Mouse (Mus musculus) spleen, postnatal 4 days (tissue): ENCODE data around the gene Nccrp1.
A peak's percentile ranks its signal among the peaks of the same experiment; 100 is the strongest.
"Not testable (repeated sequence)": the region's sequence is repeated elsewhere in the genome, so short reads cannot be mapped to it uniquely, and the experiment has no call there.

Experiments
- DNase-seq, 2 experiments: peaks; one replicate each; pipeline ENCODE4 v3.0.0; 2022; ENCODE audit warnings: low spot score in 2 of 2

Gene Nccrp1

DNA sequence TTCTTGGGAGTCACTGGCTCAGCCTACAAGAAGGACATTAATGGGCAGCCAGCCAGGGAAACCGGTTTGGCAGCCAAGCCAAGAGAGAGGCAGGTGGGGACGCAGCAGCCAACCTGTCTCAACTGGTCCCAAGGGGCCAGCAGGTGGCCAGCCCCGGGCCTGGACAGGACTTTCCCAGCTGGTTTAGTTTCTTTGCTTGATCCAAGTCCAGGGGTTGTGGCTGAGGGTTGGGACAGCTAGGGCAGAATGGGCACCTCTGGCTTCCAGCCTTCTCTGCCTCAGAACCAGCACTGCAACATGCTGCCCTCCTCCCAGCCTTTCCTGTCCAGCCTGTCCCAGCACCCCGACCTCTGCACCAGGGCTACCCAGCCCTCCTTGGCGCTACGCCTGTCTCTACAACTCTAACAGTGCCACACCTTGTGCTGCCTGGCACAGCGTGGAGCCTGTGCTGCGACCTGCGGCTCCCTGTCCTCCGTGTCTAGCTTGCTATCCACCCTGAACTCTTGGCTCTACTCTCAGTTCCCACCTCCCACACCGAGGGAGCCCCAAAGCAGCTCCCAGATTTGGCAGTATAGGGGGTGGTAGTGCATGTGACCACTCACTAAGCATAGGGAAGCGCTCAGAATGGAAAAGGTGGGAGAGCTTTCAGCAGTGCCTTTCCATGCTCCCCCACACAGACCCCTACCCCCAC, 23.4 kb upstream of the Nccrp1 start:
- no peak for DNase-seq

DNA sequence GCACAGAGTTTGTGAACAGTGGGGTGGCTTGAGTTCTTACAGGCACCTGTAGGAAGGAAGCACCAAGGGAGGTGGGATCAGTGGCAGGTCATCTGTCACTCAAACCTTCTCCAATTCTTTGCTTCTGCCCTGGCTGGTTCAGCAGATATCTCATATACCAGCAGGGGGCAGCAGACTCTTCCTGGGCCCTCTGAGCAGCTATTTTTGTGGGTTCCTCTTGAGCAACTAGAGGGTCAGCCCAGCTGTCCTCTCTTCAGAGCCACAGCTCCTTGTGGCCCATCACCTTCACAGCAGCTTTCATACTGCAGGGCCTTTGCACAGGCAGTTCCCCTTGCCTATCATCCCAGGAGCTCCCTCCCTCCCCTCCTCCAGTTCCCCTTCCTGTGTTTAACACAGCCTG, 21.2 kb upstream of the Nccrp1 start:
- peak; percentile 63 to 86 for DNase-seq

- DNase-seq: no peak
Measured at GRCm38 (mm10) chr7:28567539-28567938, 20.5 kb upstream of the Nccrp1 start.

DNA sequence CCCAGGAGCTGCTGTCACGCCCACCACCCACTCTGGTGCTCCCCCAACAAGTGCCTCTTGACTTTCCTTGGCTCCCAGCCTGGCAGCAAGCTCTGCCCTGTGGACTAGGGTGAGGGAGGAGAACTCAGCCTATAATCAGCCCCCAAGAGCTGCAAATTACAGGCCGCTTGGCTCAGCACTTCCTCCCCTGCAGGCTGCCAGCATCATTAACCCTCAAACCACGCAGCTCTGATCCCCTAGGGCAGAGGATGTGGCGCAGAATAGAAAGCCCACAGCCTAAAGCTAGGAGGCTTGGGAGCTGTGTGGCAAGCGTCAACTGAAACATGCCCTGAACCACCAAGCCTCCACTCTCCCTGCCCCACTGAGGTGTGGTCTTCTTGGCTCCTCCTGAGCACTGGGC, 18.4 kb upstream of the Nccrp1 start:
- no peak for DNase-seq

DNA sequence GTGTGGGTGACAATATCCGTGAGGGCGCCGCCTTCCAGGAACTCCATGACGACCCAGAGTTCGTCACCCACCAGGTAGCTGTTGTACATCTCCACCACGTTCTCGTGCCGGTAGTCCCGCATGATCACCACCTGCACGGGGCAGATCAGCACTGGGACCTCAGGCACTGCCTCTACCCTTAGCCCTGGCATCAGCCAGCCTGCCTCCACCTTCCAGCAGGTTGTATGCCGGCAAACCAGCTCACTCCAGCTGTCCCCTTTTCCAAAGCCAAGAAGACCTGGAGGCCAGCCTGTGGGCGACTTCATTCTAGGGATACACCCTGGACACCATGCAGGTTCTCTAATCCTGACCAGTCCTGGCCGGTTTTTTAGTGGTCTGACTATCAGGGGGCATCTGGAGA, 15.9 kb upstream of the Nccrp1 start:
- DNase-seq: no peak

DNA sequence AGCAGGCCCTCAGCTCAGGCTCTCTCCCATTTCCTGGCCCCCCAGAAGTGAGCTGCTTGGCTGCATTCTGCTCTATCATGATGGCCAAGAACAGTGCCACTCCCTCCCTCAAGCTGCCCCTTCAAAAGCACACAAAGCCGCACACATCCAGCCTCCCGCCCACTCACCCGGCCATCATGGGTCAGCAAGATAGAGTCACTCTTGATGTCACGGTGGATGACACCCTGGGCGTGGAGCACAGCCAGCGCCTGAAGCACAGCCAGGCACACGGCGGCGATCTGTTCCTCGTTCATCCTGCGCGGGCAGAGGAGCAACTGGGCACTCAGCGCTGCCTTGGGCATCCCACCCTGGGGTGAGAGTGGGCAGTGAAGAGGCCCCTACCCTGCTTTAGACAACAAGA, 15.3 kb upstream of the Nccrp1 start:
- DNase-seq: no peak

- no peak for DNase-seq
Measured at GRCm38 (mm10) chr7:28561967-28562366, 14.9 kb upstream of the Nccrp1 start.

GRCm38 (mm10) chr7:28560856-28561255, 13.8 kb upstream of the Nccrp1 start:
- DNase-seq: no peak

GRCm38 (mm10) chr7:28558486-28558885, 11.4 kb upstream of the Nccrp1 start:
- DNase-seq: no peak

GRCm38 (mm10) chr7:28557708-28558107, 10.7 kb upstream of the Nccrp1 start:
- no peak for DNase-seq

DNA sequence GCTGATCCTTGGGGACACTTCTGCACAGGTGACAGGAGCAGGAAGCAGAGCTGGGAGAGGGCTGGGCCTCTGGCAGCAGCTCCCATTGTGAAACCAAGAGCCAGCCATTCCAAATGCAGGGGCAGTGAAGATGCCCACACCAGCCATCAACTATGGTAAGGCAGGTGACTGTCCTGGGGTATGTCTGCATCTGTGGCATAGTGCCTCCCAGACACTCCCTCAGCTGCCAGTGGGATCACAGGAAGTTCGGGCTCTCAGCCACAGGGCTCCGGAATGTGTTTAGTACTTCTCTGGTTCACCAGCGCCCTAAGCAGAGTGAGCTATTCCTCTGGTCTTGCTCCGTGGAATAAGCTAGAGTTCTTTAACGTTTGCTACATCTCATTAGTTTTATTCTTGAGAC, 10.0 kb upstream of the Nccrp1 start:
- no peak for DNase-seq

- no peak for DNase-seq
Measured at GRCm38 (mm10) chr7:28555939-28556535, 9.0 kb upstream of the Nccrp1 start.

- no peak for DNase-seq
Measured at GRCm38 (mm10) chr7:28553076-28553475, 6.0 kb upstream of the Nccrp1 start.

DNA sequence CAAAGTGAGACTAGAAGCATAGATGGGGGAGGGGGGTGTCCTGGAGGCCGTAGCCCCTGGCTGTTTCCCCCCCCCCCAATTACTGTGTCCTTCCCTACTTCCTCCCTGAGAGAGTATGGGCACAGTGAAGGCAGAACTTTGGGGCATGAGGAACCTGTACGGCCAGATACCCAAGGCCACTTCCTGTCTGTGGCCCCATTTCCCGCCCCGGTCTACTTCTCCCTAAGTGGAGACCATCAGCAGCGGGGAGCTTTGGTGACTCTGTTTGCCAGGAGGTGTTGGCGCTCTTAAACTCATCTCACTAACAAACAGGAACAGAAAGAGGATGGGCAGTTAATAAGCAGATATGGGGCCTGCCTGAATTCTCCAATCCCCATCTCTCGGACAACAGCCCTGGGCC, 574 bp upstream of the Nccrp1 start:
- DNase-seq: no peak

- DNase-seq: no peak
Measured at GRCm38 (mm10) chr7:28546649-28547048, 405 bp downstream of the Nccrp1 start.

- no peak for DNase-seq
Measured at GRCm38 (mm10) chr7:28545891-28546210, 1.2 kb downstream of the Nccrp1 start.

GRCm38 (mm10) chr7:28545048-28545890, 1.8 kb downstream of the Nccrp1 start:
- DNase-seq: no peak

DNA sequence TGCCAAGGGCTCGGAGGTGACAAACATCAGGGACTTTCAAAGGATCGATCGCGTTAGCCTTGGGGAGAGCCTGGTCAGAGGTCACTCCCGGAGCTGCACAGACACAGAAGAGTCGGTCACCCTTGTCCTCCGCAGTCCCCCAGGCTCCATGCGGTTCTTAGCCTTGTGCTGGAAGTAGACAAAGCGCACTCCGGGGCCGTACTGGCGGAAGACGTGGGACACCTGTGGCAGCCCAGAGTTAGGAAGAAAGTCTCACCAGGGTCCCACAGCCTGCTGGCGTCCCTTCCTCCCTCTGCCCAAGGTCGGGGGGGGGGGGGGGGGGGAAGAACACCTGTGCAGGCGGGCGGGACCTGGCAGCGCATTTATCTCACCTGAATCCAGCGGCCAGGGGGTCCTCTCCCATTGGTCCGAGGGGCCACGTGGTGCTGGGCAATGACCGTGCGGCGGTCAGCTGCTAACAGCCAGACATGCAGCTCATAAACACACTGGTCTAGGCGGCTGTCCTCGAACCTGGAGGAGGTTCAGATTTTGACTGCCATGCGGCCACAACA, 2.9 kb downstream of the Nccrp1 start:
- no peak for DNase-seq

DNA sequence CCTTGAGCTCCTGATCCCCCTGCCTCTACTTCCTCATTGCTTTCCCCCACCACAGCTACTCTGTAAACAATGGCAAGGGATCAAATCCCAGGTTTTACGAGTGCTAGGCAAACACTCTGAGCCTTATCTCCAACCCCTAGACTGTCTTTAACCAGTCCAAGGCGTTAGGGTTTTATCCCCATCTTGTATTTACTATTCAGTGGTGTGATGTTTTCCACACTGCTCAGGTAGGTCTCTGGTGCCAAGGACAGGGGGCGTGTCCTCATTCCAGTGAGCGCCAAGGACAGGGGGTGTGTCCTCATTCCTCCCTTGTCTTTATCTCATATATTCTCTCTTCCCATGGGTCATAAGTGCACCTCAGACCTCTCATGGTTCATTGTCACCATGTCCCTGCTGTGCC, 6.5 kb downstream of the Nccrp1 start, which contains the start of gene Sycn:
Gene Sycn (plus strand): TSS at position 360 of the 400 bp plus-strand sequence.
- no peak for DNase-seq

- DNase-seq: not testable (repeated sequence)
Measured at GRCm38 (mm10) chr7:28538886-28539285, 8.2 kb downstream of the Nccrp1 start.

- no peak for DNase-seq
Measured at GRCm38 (mm10) chr7:28532005-28532404, 15.0 kb downstream of the Nccrp1 start.

DNA sequence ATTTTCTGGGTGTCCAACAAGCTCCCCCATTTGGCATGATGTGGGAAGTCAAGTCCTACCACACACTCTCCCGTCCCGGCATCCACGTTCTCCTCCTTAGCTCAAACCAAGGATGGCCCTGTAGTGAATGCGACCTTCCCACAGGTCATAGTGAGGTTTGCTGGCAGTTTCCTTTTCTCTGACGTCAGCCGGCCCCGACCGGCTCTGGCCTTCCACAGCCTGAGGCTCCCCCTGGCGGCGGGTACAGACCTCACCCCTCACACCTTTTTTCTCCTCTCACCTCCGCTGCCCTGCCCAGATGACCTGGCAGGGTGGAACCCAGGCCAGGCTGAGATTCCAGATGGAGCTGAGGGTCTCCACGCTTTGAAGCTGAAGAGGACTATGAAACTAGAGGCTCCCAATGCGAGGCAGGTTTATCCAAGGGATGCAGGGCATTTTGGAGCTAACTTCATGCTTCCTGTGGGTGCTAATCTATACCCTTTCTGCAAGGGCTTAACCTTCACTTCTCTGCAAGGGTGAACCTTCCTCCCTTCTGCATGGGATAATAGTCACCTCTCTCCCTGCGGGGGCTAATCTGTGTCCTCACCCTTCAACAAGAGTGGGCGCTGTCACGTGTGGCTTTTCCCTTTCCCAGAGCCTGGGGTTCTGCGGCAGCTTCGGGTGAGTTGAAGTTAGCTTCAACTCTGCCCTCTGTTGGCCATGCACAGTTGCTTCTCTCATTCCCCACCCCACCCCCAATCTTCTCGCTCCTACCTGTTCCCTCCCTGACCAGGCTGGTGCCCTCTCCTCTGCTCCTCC, 18.9 kb downstream of the Nccrp1 start:
- peak; percentile 81 to 95 for DNase-seq
